Mouse (Mus musculus): Measurements from ENCODE around the gene Trim25.

Trim25 gene

DNA sequence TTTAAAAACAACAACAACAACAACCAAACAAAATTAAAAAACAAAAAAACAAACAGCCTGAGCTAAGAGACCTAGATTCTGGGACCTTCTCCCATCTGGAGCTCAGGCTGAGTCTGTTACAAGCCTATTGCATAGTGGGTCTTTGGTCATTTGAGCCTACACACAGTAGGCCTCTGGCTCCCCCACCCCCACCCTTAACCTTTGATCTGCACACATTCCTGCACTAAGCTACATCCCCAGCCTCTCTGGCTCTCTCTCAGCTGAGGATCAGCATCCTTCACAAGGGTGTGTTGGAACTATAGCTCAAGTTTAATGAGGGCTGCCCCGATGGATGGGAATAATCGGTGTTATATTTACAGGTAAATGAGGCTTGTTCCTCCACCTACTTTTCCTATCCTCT, 3.6 kb upstream of the Trim25 start:
- DNase-seq: no peak

DNA sequence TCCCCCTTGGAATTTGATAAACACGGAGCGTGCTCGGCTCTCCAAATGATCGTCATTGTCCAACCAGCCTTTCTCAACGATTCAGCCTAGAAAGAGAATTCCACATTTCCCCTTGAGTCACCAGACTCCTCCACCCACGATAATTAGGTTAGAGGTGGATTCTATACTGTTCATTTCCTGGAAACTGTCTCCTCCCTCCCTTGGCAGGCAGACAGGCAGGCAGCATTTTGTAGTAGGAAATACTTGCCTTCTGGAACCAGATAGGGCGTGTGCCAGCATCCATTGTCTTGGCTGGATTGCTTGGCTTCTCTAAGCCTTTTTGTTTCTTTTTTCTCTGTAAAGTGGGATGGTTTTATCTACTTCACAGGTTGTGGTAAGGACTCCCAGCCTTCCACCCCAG, 2.7 kb upstream of the Trim25 start:
- DNase-seq: no peak

DNA sequence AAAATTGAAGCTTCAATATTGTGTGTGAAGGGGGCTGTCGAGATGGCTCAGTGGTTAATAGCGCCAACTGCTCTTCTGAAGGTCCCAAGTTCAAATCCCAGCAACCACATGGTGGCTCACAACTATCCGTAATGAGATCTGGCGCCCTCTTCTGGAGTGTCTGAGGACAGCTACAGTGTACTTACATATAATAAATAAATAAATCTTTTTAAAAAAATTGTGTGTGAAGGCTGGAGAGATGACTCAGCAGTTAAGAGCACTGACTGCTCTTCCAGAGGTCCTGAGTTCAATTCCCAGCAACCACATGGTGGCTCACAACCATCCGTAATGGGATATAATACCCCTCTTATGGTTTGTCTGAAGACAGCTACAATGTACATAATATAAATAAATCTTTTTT, 1.8 kb upstream of the Trim25 start:
- peak in 1 of 2 experiments; percentile 38 for DNase-seq

DNA sequence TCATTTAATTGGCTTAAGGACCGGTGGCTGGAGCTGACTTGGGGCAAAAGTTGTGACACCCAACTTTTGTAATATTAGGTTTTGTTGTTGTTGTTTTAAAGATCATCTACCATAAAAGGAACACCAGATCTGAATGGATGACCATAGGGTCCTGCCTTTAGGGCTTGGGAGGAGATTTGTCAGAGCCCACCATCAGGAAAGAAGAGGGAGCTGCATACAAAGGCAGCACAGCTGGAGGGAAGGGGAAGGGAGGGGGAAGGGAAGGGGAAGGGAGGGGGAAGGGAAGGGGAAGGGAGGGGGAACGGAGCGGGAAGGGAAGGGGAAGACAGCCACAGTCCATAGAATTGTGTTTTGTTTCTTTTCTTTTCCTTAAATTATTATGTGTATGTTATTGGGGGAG, 770 bp upstream of the Trim25 start:
- no peak for DNase-seq

DNA sequence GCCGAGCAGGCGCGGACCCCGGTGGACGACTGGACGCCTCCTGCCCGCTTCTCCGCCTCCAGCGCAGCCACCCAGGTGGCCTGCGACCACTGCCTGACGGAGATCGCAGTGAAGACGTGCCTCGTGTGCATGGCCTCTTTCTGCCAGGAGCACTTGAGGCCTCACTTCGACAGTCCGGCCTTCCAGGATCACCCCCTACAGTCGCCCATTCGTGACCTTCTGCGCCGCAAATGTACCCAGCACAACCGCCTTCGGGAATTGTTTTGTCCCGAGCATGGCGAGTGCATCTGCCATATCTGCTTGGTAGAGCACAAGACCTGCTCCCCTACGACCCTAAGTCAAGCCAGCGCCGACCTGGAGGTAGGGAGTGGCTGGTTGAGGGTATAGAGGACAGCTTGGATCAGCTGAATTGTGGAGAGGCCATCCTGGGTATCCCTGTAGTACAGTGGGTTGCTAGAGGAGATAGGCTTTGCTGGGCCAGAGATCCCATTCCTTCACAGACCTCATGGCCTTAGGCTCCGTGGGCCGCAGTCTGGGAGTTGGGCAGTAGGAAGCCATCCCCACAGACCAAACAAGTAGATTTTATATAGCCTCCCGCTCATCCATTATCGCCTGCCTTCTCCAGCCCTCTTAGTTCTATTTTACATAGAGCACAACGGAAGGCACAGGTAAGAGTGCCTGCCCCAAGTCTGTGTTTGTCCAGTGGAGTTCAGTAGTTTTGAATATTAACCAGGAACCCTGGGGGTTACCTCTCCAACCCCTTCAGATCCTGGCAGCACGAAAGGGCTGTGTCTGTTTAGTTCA, 749 bp downstream of the Trim25 start:
- peak in 1 of 2 experiments; percentile 52 for DNase-seq

DNA sequence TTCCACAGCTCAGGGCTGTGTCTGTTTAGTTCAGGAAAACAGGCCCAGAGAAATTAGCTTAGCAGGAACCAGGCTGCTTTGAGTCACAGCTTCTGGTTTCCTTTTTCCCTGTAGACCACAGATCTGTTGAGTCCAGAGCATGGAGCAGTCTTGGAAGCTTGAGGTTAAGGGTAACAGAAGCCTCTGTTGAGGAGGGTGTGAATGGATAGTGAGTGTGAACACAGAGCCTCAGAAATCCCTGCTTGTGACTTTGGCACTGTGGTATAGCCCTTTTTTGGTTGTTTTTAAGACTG, 1.3 kb downstream of the Trim25 start:
- DNase-seq: no peak

DNA sequence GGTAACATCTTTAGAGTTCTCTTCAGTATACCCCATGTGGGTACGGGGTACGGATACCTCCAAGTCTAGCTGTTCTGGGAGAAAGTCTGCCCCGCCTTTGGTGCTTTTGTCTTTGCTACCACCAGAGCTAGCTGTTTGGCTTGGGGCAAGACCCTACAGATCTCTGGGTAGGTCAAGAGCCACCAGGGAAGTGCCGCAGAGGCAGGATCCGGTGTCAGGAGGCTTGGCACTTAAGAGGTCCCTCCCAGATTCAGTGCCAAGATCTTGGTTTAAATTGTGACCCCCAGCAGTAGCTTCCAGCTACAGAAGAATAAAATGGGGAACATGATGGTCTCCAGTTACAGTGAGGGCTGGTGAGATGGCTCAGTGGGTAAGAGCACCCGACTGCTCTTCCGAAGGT, 2.4 kb downstream of the Trim25 start:
- no peak for DNase-seq

DNA sequence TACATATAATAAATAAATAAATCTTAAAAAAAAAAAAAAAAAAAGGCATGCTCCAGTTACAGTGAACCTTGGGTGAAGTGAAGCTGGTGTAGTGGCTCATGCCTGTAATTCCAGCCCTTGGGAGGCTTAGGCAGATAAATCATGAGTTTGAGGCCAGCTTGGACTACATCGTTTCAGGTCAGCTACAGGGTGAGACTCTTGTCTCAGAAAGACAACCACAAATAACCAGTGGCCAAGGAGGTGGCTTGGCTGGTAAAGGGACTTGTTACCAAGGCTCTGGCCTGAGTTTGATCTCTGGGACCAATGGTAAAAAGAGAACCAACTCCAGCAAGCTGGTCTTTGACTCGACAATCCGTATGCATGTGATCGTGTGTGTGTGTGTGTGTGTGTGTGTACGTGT, 2.9 kb downstream of the Trim25 start:
- DNase-seq: no peak

DNA sequence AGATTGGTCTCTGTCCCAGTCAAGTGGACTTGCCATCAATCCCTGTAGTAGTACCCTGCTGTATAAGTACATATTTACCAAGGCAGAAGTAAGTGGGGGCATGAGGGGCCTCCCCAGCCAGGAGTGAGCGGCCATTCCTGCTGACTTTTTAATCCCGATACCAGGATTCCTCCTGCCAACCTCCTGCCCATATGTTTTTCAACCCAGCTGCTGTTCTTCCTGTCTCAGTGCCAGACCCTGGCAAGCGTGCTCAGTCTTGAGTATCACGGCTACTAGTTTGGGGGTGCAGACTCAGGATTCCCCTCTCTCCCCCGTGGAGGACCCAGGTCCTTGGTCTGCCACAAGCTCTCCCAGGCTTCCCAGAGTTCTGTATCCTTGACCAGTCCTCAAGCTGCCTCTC, 3.4 kb downstream of the Trim25 start:
- DNase-seq: no peak

DNA sequence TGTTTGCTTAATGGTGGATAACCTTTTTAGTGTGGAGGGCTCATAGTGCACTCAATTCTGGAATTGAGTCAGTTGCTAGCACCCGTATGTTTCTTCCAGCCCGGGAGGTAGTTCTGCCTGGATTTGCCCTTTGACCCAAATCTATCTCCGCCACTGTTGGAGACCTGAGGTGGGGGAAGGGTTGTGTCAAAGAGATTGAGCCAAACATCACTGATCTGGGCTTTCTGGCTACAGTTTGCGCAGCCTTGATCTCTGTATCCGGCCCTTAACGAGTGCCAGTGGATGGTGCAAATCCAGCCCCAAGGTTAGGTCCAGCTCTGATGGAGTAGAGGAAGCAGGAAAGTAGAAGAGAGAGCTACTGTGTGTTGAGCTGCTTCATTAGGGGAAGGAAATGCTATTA, 3.9 kb downstream of the Trim25 start:
- peak; percentile 59 to 60 for DNase-seq

DNA sequence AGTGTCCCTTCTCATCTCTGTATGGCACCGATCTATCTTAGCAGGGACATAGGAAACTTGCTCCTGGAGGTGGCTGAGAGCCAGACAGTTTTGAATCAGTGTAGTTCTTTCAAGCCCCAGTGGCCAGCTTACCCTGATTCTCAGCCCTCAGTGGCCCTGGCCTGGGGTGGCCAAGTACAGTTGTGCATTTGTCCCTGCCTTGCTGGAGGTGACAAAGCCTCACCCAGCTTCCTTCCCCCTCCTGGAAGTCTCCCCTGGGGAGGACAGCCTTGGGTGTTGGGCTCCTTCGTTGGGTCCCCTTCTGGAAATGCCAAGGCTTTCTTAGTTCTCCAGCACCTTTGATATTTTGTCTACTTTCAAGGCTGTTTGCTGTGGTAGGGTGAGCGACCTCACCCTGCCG, 4.5 kb downstream of the Trim25 start:
- no peak for DNase-seq

DNA sequence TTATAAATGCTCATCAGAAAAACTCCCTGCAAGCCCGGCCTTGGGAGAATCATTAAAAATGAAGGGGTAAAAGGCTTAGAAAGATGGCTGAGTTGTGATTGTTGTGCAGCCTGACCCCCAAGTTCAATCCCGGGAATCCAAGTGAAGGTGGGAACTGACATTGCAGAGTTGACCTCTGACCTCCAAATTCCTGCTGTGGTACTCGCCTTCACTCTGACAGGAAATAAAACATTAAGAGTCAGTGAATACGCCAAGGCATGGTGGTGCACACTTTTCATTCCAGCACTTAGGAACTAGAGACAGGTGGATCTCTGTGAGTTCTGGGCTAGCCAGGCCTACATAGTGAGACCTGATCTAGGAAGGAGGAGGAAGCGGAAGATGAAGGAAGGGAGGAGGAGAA, 6.3 kb downstream of the Trim25 start:
- no peak for DNase-seq

DNA sequence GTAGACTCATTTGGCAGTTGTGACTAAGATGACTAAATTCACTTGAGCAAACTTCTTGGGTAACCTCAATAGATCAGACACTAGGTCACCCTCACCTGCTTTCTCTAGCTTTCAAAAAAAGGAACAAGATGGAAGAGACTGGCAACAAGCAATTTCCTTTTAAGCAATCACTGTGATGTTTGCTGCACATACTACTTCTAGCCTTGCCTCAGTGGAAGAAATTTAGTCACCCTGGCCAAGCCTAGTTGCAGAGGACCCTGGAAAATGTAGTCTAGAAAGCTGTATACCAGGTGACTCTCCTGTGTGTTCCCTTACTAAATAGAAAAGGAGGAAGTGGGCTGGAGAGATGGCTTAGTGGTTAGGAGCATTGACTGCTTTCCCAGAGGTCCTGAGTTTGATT, 7.2 kb downstream of the Trim25 start:
- DNase-seq: no peak

DNA sequence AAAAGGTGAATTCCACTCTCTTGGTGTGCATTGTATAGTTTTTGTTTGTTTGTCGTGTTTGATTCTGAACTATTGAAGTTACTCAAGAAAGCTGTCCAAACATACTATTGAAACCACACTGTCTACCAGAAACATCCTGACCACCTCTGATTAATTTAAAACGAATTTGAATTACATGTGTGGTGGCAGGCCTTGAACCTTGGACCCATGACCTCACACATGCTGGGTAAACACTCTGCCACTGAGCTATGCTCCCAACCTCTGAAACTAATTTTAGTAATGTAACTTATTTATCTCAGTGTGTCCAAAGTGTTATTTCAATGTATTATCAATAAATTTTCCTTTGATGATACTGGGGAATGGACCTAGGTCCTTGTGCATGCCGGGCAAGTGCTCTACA, 8.4 kb downstream of the Trim25 start:
- DNase-seq: peak; percentile 46 to 47

DNA sequence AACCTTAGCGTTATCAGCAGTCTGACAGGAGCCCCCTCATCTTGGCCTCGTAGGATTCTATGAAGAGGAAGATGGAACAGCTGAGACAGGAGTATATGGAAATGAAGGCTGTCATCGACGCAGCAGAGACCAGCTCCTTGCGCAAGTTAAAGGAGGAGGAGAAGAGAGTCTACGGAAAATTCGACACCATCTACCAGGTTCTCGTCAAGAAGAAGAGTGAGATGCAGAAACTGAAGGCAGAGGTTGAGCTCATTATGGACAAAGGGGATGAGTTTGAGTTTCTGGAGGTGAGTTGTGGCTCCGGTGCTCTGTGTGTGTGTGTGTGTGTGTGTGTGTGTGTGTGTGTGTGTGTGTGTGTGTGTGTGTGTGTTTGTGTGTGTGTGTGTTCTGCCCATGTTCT, 9.9 kb downstream of the Trim25 start:
- DNase-seq: no peak

DNA sequence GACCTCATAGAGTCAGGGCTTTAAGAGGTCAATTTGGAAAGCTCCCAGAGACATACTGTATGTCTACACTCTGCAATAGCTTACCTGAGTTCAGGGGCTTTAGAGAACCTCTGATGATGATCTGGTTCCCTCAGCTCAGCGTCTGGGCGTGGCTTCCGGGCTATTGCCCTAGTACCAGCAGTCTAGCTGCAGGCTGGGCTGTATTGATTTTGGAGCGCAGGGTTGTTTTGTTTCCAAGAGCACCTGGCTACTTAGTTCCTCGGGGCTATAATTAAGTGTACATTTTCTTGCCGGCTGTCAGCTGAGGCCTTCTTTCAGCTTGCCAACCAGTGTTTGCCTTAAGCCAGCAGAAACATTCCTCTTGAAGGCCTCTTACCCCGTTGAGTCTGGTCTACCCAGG, 10.3 kb downstream of the Trim25 start:
- no peak for DNase-seq

DNA sequence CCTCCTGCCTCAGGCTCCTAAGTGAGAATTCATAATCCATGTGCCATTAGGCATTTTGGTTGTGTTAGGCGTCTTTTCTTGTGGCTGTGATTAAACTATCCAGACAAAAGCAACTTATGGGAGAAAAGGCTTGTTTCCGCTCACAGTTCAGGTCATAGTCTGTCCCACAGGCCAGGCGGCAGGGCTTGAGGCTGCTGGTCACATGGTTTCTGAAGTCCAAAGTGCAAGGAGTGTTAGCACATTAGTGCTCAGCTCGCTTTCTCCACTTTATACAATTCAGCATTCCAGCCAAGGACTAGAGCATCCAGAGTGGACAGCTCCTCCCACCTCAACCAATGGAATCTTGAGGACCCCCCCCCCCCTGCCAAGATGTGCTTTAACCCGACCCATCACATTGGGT, 13.1 kb downstream of the Trim25 start:
- peak; percentile 84 to 88 for DNase-seq

DNA sequence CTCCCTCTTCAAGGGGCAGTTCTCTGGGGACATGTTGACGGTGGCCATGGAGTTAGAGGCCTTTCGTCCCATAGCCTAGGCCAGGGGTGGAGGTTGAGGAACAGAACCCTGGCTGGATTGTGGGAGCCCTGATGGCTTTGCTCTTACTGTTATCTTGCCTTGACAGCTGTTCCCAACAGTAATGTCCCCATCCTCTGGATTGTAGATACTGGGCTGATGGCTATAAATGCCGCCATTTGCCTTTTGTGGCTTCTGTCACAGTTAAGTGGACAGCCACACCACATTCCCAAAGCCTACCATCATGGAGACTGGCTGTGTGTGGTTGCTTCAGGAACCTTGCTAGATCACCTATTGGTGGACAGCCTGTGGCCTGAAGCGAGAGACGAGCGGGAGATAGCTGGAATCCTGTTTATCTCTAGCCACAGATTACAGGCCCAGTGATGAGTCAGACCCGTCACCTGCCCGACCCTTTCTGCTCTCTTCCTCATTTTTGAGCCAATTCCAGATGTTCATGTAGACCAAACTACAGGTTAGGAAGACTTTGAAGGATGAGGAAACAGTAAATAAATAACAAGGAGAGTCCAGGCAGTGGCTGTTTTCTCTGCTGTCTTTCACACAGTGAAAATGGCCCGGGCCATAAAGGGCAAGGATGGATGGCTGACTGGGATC, 18.5 kb downstream of the Trim25 start:
- DNase-seq: no peak

DNA sequence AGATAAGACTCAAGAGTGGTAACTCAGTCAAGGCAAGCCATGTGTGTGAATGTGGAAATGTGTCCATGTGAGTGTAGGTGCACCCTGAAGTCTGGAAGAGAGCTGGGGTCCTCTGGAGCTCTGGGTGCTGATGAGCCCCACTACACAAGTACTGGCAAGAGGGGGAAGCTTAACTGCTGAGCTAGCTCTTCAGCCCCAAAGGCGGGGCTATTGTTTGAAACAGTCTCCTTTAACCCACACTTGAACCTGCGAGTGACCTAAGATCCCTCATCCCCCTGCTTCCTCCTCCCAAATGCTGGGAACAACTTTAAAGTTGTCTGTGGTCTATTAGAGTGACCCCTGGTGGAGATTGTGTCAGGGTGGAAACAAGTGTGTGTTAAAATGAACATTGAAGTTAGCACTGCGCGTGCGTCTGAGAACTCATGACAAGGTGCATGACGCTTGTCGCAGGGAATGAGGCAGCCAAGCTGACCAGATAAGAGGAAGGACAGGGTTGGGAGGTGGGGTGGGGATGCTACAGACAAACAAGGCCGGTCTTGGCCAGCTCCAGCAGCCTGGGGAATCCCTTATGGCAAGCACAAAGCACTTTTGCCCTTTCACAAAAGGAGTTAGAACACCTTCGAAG, 21.6 kb downstream of the Trim25 start:
- DNase-seq: no peak

DNA sequence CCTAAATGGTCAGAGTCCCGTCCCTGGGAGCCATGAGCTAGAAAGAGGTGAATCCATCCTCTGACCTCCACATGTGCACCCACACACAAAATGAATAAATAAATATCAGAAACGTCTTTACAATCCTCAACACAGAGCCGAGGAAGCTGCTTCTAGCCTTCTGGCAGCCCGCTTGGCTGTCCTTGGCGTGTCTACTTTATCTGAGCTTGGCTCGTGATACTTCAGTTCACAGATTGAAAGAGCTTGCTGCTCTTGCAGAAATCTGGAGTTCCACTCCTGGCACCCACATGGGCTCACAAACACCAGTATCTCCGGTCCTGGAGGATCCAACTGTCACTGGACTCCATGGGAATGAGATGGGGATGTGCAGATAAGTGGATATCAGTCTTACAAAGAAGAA, 22.5 kb downstream of the Trim25 start:
- DNase-seq: no peak

DNA sequence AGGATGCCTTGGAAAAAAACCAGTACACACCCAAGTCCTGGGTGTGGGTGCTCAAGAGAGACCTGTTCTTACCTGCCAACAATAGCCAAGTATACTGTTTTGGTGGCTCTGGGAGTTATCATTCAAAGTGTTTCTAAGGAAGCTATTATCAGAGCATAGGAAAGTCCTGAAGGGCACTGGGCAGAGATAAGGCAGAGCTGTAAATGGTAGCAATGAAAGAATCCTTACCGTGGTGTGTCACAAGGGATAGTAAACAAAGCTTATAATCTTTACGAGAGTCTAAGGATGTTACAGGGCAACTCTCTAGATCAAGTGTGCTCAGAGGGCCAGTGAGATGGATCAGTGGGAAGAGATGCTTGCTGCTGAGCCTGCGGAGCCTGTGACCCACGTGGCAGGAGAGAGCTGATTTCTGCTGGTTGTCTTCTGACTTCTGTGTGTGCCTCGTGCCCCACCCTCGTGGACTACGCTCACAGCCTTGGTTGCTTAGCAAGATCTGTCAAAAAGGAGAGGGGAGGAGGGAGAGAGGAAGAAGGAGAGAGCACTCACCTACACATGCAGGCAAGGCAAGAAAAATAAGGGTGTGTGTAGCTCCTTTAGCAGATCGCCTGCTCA, 23.1 kb downstream of the Trim25 start:
- no peak for DNase-seq

DNA sequence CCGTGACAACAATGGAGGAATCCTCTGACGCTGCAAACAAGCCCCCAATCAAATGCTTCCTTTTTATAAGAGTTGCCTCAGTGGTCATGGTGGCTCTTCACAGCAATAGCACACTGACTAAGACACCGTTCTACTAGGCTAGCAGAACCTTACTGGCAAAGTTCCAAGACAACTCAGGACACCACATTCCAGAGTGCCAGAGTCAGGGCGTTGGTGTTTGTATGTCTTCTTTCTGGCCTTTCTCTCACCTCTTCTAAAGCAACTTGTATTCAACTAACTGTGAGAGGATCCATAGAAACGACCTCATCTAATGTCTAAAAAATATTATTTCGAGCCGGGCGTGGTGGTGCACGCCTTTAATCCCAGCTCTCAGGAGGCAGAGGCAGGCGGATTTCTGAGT, 24.3 kb downstream of the Trim25 start:
- peak in 1 of 2 experiments; percentile 44 for DNase-seq

DNA sequence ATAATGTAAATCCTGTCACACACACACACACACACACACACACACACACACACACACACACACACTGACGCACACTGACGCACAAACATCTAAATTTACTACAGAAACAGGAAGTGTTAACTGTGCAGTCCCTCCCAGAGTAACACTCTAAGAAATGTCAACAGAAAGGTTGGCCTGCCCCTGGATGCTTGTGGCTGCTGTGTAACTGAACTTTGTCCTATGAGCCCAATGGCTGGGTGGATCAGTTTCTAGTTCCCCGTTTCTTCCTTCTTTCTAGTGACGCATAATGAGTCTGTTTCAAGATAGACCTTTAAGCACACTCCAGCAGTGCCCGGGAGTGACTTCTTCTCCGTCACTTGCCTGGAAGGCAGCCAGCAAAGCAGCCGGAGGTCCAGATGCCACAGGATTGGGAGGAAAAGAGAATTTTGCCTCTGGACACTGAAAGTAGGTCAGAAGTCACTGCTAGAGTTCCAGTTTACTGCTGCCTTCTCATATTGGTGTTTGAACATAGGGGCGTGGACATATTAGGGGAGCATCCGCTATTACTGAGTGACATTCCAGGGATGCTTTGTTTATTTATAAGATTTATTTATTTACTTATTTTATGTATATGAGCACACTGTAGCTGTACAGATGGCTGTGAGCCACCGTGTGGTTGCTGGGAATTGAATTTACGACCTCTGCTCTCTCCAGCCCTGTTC, 25.2 kb downstream of the Trim25 start:
- DNase-seq: peak; percentile 88 to 90

Data from kidney, adult 8-10 months (tissue).